Mouse (Mus musculus) lung, embryonic 14.5 days (tissue): Measurements from ENCODE around the gene Ctrl. TPM values are rescaled to one million over a fixed set of nuclear protein-coding genes. Genes with fewer than 3 reads are reported as not detected.

Source experiments
- ATAC-seq: fragments of 200-750 bp; cut with Nextera tagmentation; 2 replicates; pipeline ENCODE4 v1.8.0; 2017; ENCODE audit warnings: mild to moderate bottlenecking, moderate TSS enrichment, moderate library complexity; ENCODE audit not compliant: insufficient read depth
- DNase-seq: peaks from one replicate; pipeline ENCODE4 v3.0.0-alpha.2; 2015
- H3K27ac ChIP-seq: fragments of 300-500 bp; sonication (generic); 2 replicates; pipeline ENCODE4 v1.5.1; 2014; ENCODE audit warnings: low read depth, mild to moderate bottlenecking, moderate library complexity
- H3K27me3 ChIP-seq: fragments of 300-500 bp; sonication (generic); 2 replicates; pipeline ENCODE4 v1.6.1; 2014; ENCODE audit warnings: low read length, control low read depth; ENCODE audit not compliant: insufficient read depth
- H3K36me3 ChIP-seq: fragments of 300-500 bp; sonication (generic); 2 replicates; pipeline ENCODE4 v1.6.1; 2014; ENCODE audit warnings: control low read depth; ENCODE audit not compliant: insufficient read depth
- H3K4me1 ChIP-seq: fragments of 300-500 bp; sonication (generic); 2 replicates; pipeline ENCODE4 v1.6.1; 2014; ENCODE audit warnings: antibody characterized with exemption, control low read depth; ENCODE audit not compliant: insufficient read depth
- H3K4me2 ChIP-seq: fragments of 300-500 bp; sonication (generic); 2 replicates; pipeline ENCODE4 v1.6.1; 2014; ENCODE audit warnings: mild to moderate bottlenecking
- H3K4me3 ChIP-seq: fragments of 300-500 bp; sonication (generic); 2 replicates; pipeline ENCODE4 v1.5.1; 2014; ENCODE audit warnings: low read depth, low read length
- H3K9ac ChIP-seq: fragments of 300-500 bp; sonication (generic); 2 replicates; pipeline ENCODE4 v1.6.1; 2014
- H3K9me3 ChIP-seq: fragments of 300-500 bp; sonication (generic); 2 replicates; pipeline ENCODE4 v1.6.1; 2016; ENCODE audit warnings: low read depth, low read length, control low read depth
- CTCF ChIP-seq: IDR thresholded peaks from 2 replicates; pipeline ENCODE4 v1.5.1; 2016; ENCODE audit warnings: antibody characterized with exemption, low read depth
- WGBS: fragments of 180-500 bp; shearing (Covaris S2); extraction: QIAGEN DNeasy Blood & Tissue Kit; methylation state at CpG from one replicate; pipeline ENCODE4 v1.1.7; 2014; 5-methylcytosine and 5-hydroxymethylcytosine counted together
- polyA plus RNA-seq: library from polyadenylated mRNA; unstranded; fragments of >200 nt; fragmentation: Nextera tagmentation; extraction: Ambion mirVana; gene quantifications from 2 replicates; pipeline ENCODE4 v1.2.1, GENCODE M21; 2014

Gene Ctrl
- polyA plus RNA-seq, 1 experiment from 2014 or later: 0.68 TPM

- no peak for DNase-seq
- no peak overlapping the region for H3K4me2 ChIP-seq
- H3K9me3 ChIP-seq: no peaks in the 10 kb centered on the region
- ATAC-seq: no peak
- H3K4me1 ChIP-seq: peaks cover 5% of the 10 kb centered on the region; the same call in 1 of the 2 replicates
- TF ChIP-seq CTCF: no peak
- H3K4me3 ChIP-seq: no peak overlapping the region
- peaks cover 32% of the 10 kb centered on the region for H3K36me3 ChIP-seq
- WGBS: 88% methylated on average over 11 of the region's 11 CpGs
- no peaks in the 10 kb centered on the region for H3K27me3 ChIP-seq
- no peak overlapping the region for H3K9ac ChIP-seq
- H3K27ac ChIP-seq: no peak overlapping the region
These were observed 1.1 kb downstream of the Ctrl start for GRCm38 (mm10) chr8:105932525-105932924.

GRCm38 (mm10) chr8:105931271-105931670 is 2.4 kb downstream of the Ctrl start:
- DNase-seq (no peak), ATAC-seq (no peak)
- Histone ChIP-seq H3K4me2 (no peak overlapping the region), H3K9ac (no peak overlapping the region), H3K27ac (no peak overlapping the region), H3K36me3 (peaks cover 35% of the 10 kb centered on the region), H3K4me1 (peaks cover under 1% of the 10 kb centered on the region; the same call in 1 of the 2 replicates), H3K27me3 (no peaks in the 10 kb centered on the region), H3K4me3 (no peak overlapping the region), H3K9me3 (no peaks in the 10 kb centered on the region)
- 92% methylated on average over 3 of the region's 3 CpGs for WGBS
- TF ChIP-seq CTCF: no peak

- Histone ChIP-seq H3K4me1 (no peaks in the 10 kb centered on the region), H3K27me3 (no peaks in the 10 kb centered on the region), H3K27ac (no peak overlapping the region), H3K4me2 (no peak overlapping the region), H3K36me3 (peaks cover 35% of the 10 kb centered on the region), H3K4me3 (no peak overlapping the region), H3K9me3 (no peaks in the 10 kb centered on the region), H3K9ac (no peak overlapping the region)
- DNase-seq (peak; percentile 82), ATAC-seq (peak; percentile 36)
- peak; percentile 94 for TF ChIP-seq CTCF
- 15% methylated on average over 8 of the region's 8 CpGs for WGBS
These were observed 3.1 kb downstream of the Ctrl start for GRCm38 (mm10) chr8:105930602-105931001.

- 66% methylated on average over 3 of the region's 3 CpGs for WGBS
- ATAC-seq: no peak
These were observed 8.5 kb downstream of the Ctrl start for GRCm38 (mm10) chr8:105925123-105925522.

GRCm38 (mm10) chr8:105919390-105919789 is 14.3 kb downstream of the Ctrl start:
- no peaks in the 10 kb centered on the region for H3K9me3 ChIP-seq
- 82% methylated on average over 3 of the region's 3 CpGs for WGBS
- no peak overlapping the region for H3K4me2 ChIP-seq
- no peak overlapping the region for H3K9ac ChIP-seq
- H3K4me3 ChIP-seq: no peak overlapping the region
- H3K27me3 ChIP-seq: no peaks in the 10 kb centered on the region
- no peaks in the 10 kb centered on the region for H3K4me1 ChIP-seq
- H3K36me3 ChIP-seq: peaks cover 30% of the 10 kb centered on the region
- TF ChIP-seq CTCF: no peak
- H3K27ac ChIP-seq: no peak overlapping the region
- ATAC-seq: no peak
- no peak for DNase-seq

More at GRCm38 (mm10) chr8:105925123-105925522, 8.5 kb downstream of the Ctrl start:
- no peak overlapping the region for H3K27ac ChIP-seq
- no peak for TF ChIP-seq CTCF
- H3K4me2 ChIP-seq: no peak overlapping the region
- H3K36me3 ChIP-seq: peaks cover 16% of the 10 kb centered on the region
- DNase-seq: no peak
- H3K9ac ChIP-seq: no peak overlapping the region
- H3K27me3 ChIP-seq: no peaks in the 10 kb centered on the region
- H3K4me1 ChIP-seq: no peaks in the 10 kb centered on the region
- no peak overlapping the region for H3K4me3 ChIP-seq
- no peaks in the 10 kb centered on the region for H3K9me3 ChIP-seq

- Histone ChIP-seq H3K27ac (peak overlapping the region; percentile 90), H3K36me3 (0 out of 2 replicates have a peak, but pooled peaks cover 4% of the 10 kb centered on the region), H3K4me3 (peak overlapping the region; percentile 97), H3K4me2 (peak overlapping the region; percentile 92), H3K9ac (peak overlapping the region; percentile 99), H3K9me3 (no peaks in the 10 kb centered on the region), H3K4me1 (no peaks in the 10 kb centered on the region), H3K27me3 (no peaks in the 10 kb centered on the region)
- ATAC-seq (no peak), DNase-seq (peak; percentile 10)
- TF ChIP-seq CTCF: no peak
- WGBS: 23% methylated on average over 16 of the region's 16 CpGs
These were observed 32.6 kb downstream of the Ctrl start for GRCm38 (mm10) chr8:105900941-105901616.

- 0 out of 2 replicates have a peak, but pooled peaks cover 2% of the 10 kb centered on the region for H3K36me3 ChIP-seq
- peak within 1 kb of the TSS; percentile 99 for H3K9ac ChIP-seq
- H3K27me3 ChIP-seq: no peaks in the 10 kb centered on the region
- DNase-seq (peak; percentile 97), ATAC-seq (peak; percentile 96)
- no peak for TF ChIP-seq CTCF
- peak within 1 kb of the TSS; percentile 97 for H3K4me3 ChIP-seq
- peak within 1 kb of the TSS; percentile 90 for H3K27ac ChIP-seq
- WGBS: under 1% methylated on average over 68 of the region's 68 CpGs
- peak within 1 kb of the TSS; percentile 92 for H3K4me2 ChIP-seq
- no peaks in the 10 kb centered on the region for H3K4me1 ChIP-seq
- no peaks in the 10 kb centered on the region for H3K9me3 ChIP-seq
These were observed 33.3 kb downstream of the Ctrl start, which contains the start of gene Pskh1 for GRCm38 (mm10) chr8:105900180-105900940. Gene Pskh1, plus strand, starts transcription at chr8:105900441.
